Mouse (Mus musculus) heart, embryonic 12.5 days (tissue): Measurements from ENCODE around the gene Lamc3. TPM values are rescaled to one million over a fixed set of nuclear protein-coding genes. Genes with fewer than 3 reads are reported as not detected.

Experiments
- ATAC-seq: fragments of 200-750 bp; cut with Nextera tagmentation; 2 replicates; pipeline ENCODE4 v1.8.0; 2017; ENCODE audit warnings: moderate TSS enrichment, moderate library complexity; ENCODE audit not compliant: insufficient number of reproducible peaks, low FRiP score
- H3K27ac ChIP-seq: fragments of 300-500 bp; sonication (generic); 2 replicates; pipeline ENCODE4 v1.5.1; 2016; ENCODE audit warnings: mild to moderate bottlenecking, moderate library complexity; ENCODE audit not compliant: poor library complexity, severe bottlenecking
- H3K27me3 ChIP-seq: fragments of 300-500 bp; sonication (generic); replicated peaks from 2 replicates; pipeline ENCODE4 v1.6.1; 2016; ENCODE audit warnings: mild to moderate bottlenecking, moderate library complexity
- H3K36me3 ChIP-seq: fragments of 300-500 bp; sonication (generic); 2 replicates; pipeline ENCODE4 v1.6.1; 2016; ENCODE audit warnings: mild to moderate bottlenecking, moderate library complexity
- H3K4me1 ChIP-seq: fragments of 300-500 bp; sonication (generic); replicated peaks from 2 replicates; pipeline ENCODE4 v1.6.1; 2016; ENCODE audit warnings: mild to moderate bottlenecking
- H3K4me2 ChIP-seq: fragments of 300-500 bp; sonication (generic); 2 replicates; pipeline ENCODE4 v1.6.1; 2016; ENCODE audit warnings: mild to moderate bottlenecking, moderate library complexity
- H3K4me3 ChIP-seq: fragments of 300-500 bp; sonication (generic); 2 replicates; pipeline ENCODE4 v1.5.1; 2016; ENCODE audit warnings: mild to moderate bottlenecking
- H3K9ac ChIP-seq: fragments of 300-500 bp; sonication (generic); 2 replicates; pipeline ENCODE4 v1.6.1; 2016; ENCODE audit warnings: mild to moderate bottlenecking, moderate library complexity
- H3K9me3 ChIP-seq: fragments of 300-500 bp; sonication (generic); replicated peaks from 2 replicates; pipeline ENCODE4 v1.6.1; 2016; ENCODE audit warnings: mild to moderate bottlenecking, moderate library complexity
- WGBS: fragments of 180-500 bp; shearing (Covaris S2); methylation state at CpG from one replicate; pipeline ENCODE4 v1.1.7; 2016; 5-methylcytosine and 5-hydroxymethylcytosine counted together
- polyA plus RNA-seq: library from polyadenylated mRNA; unstranded; fragments of >200 nt; fragmentation: Nextera tagmentation; extraction: Ambion mirVana; gene quantifications from 2 replicates; pipeline ENCODE4 v1.2.1, GENCODE M21; 2016

The Lamc3 gene
- polyA plus RNA-seq, 1 experiment from 2014 or later: 1.3 TPM

DNA sequence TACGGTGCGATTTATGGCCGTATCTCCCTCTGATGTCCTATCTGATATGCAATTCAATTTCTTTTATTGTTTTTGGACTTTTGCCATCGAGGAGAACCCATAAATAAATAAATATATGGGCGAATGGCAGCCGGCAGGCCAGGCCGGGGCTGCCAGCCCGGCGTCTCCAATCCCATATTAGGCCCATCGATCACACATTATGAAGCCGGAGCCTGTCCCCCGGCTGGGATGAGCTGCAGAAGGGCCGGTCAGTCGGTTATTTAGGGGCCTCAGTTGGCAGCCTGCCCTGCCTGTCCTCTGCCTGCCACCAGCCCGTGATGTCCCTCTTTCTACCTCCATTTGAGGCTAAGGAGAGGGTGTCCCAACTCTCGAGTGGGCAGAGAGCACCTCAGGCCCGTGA is 8.5 kb upstream of the Lamc3 start:
- no peak overlapping the region for H3K4me2 ChIP-seq
- WGBS: 73% methylated on average over 17 of the region's 17 CpGs
- H3K4me1 ChIP-seq: peaks cover 11% of the 10 kb centered on the region; the same call in 1 of the 2 replicates
- H3K36me3 ChIP-seq: no peaks in the 10 kb centered on the region
- no peak overlapping the region for H3K4me3 ChIP-seq
- H3K9me3 ChIP-seq: no peaks in the 10 kb centered on the region
- no peak overlapping the region for H3K9ac ChIP-seq
- peaks cover 91% of the 10 kb centered on the region for H3K27me3 ChIP-seq
- H3K27ac ChIP-seq: no peak overlapping the region
- no peak for ATAC-seq

GRCm38 (mm10) chr2:31880868-31881267 is 6.2 kb upstream of the Lamc3 start:
- 5% methylated on average over 14 of the region's 14 CpGs for WGBS
- Histone ChIP-seq H3K4me2 (0 out of 2 replicates have a peak overlapping the region, but pooled peaks have one; percentile 18), H3K4me3 (no peak overlapping the region), H3K9ac (no peak overlapping the region), H3K27me3 (peaks cover 93% of the 10 kb centered on the region), H3K4me1 (peaks cover 11% of the 10 kb centered on the region; the same call in 1 of the 2 replicates), H3K36me3 (no peaks in the 10 kb centered on the region), H3K9me3 (no peaks in the 10 kb centered on the region), H3K27ac (no peak overlapping the region)
- no peak for ATAC-seq

- Histone ChIP-seq H3K4me2 (no peak overlapping the region), H3K4me3 (no peak overlapping the region), H3K9ac (no peak overlapping the region), H3K36me3 (no peaks in the 10 kb centered on the region), H3K9me3 (no peaks in the 10 kb centered on the region), H3K27ac (no peak overlapping the region), H3K4me1 (peaks cover 13% of the 10 kb centered on the region), H3K27me3 (peaks cover 98% of the 10 kb centered on the region)
- 17% methylated on average over 4 of the region's 4 CpGs for WGBS
- no peak for ATAC-seq
These were observed 4.0 kb upstream of the Lamc3 start for GRCm38 (mm10) chr2:31883061-31883460.

- H3K9me3 ChIP-seq: no peaks in the 10 kb centered on the region
These were observed 2.3 kb upstream of the Lamc3 start for GRCm38 (mm10) chr2:31884806-31885205.

GRCm38 (mm10) chr2:31888871-31889270 is 1.8 kb downstream of the Lamc3 start:
- no peak for ATAC-seq
- Histone ChIP-seq H3K36me3 (no peaks in the 10 kb centered on the region), H3K27me3 (peaks cover 77% of the 10 kb centered on the region), H3K4me3 (no peak overlapping the region), H3K9me3 (no peaks in the 10 kb centered on the region), H3K4me2 (no peak overlapping the region), H3K27ac (no peak overlapping the region), H3K9ac (no peak overlapping the region), H3K4me1 (peaks cover 6% of the 10 kb centered on the region)
- WGBS: 48% methylated on average over 1 of the region's 1 CpGs

More at GRCm38 (mm10) chr2:31884806-31885205, 2.3 kb upstream of the Lamc3 start:
- no peaks in the 10 kb centered on the region for H3K36me3 ChIP-seq
- 21% methylated on average over 6 of the region's 6 CpGs for WGBS
- H3K4me2 ChIP-seq: no peak overlapping the region
- H3K4me3 ChIP-seq: no peak overlapping the region
- no peak overlapping the region for H3K27ac ChIP-seq
- no peak for ATAC-seq
- peaks cover 13% of the 10 kb centered on the region for H3K4me1 ChIP-seq
- no peak overlapping the region for H3K9ac ChIP-seq
- peaks cover 98% of the 10 kb centered on the region for H3K27me3 ChIP-seq

DNA sequence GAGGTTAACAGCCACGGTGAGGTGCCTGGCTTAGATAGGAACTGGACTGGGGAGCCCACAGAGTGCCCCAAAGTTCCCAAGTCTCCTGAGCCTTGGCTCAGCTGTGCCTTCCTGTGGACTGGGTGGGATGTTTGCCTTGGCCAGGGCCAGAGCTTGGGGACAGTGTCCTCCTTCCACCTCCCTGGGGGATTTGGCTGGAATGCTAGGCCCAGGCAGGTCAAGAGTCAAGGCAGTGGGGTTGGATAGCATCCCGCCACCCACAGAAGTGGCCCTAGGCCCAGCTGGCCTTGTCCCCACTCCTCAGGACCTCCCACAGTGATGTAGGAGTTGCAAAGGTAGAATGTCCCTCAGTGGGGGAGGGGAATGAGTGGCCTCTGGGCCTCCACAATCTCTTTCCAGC is 4.1 kb downstream of the Lamc3 start:
- Histone ChIP-seq H3K27ac (no peak overlapping the region), H3K4me1 (peaks cover 6% of the 10 kb centered on the region), H3K9ac (no peak overlapping the region), H3K4me2 (no peak overlapping the region), H3K4me3 (no peak overlapping the region), H3K27me3 (peaks cover 53% of the 10 kb centered on the region), H3K9me3 (no peaks in the 10 kb centered on the region), H3K36me3 (no peaks in the 10 kb centered on the region)
- 79% methylated on average over 2 of the region's 2 CpGs for WGBS
- ATAC-seq: no peak

DNA sequence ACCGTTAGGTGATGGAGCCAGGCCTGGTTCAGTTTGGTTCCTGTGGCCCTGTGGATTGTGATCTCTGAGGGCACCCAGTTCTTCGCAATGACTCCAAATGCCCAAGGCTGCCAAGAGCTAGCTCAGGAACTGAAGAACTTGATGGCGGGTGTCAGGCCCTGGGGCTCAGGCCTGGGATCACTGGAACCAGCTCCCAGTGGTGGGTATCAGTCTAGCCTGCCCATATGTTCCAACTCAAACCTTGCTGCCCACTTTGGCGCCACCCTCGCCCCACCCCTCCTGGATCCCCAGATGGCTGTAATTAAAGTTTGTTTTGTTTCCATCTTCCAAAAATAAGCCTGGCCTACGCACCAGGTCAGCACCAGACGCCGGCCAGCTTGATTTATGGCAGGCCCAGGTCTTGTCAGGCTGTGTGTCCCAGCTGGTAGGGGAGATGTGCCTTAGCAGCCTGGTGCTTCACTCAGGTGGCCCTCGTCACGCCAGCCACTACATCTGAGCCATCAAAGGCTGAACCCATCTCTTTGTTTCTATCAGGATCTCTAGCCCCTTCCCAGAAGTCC is 6.1 kb downstream of the Lamc3 start:
- no peak overlapping the region for H3K9ac ChIP-seq
- no peak overlapping the region for H3K27ac ChIP-seq

DNA sequence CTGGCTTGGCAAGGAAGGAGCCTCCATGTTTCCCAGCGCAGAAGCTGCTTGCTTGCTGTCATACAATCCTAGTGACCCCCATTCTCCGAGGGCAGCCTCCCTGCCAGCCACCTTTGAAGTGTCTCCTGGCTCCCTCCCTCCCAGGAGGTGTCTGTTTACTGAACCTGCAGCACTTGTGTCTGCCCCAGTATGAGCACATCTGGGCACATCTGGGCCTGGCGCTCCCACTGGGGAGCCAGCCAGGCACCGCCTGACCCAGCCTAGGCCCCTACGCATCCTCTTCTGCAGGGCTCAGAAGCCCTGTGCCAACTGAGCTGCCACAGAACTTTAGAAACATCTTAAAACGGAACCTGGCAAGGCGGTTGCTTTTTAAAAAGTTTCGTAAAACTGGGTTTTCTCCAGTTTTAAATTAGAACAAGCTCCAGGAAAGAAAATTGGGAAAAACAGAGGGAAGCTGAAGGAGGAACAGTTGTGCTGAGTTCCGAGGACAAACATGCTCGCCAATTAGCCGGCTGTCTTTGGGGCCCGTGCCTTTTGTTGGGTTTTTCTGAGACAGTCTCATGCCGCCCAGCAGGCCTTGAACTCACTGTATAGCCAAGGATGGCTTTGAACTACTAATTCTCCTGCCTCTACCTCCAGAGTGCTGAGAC is 7.3 kb downstream of the Lamc3 start:
- no peak overlapping the region for H3K27ac ChIP-seq
- H3K4me3 ChIP-seq: no peak overlapping the region
- 62% methylated on average over 13 of the region's 13 CpGs for WGBS
- no peaks in the 10 kb centered on the region for H3K9me3 ChIP-seq
- H3K9ac ChIP-seq: no peak overlapping the region
- ATAC-seq: no peak
- no peaks in the 10 kb centered on the region for H3K36me3 ChIP-seq
- H3K4me2 ChIP-seq: no peak overlapping the region
- peaks cover 6% of the 10 kb centered on the region; the same call in 1 of the 2 replicates for H3K4me1 ChIP-seq
- H3K27me3 ChIP-seq: peaks cover 25% of the 10 kb centered on the region

More for the DNA sequence above, 6.1 kb downstream of the Lamc3 start:
- Histone ChIP-seq H3K4me1 (peaks cover 6% of the 10 kb centered on the region; the same call in 1 of the 2 replicates), H3K9me3 (no peaks in the 10 kb centered on the region), H3K4me2 (no peak overlapping the region), H3K27me3 (peaks cover 34% of the 10 kb centered on the region), H3K36me3 (no peaks in the 10 kb centered on the region), H3K4me3 (no peak overlapping the region)
- 72% methylated on average over 10 of the region's 10 CpGs for WGBS
- ATAC-seq: no peak

DNA sequence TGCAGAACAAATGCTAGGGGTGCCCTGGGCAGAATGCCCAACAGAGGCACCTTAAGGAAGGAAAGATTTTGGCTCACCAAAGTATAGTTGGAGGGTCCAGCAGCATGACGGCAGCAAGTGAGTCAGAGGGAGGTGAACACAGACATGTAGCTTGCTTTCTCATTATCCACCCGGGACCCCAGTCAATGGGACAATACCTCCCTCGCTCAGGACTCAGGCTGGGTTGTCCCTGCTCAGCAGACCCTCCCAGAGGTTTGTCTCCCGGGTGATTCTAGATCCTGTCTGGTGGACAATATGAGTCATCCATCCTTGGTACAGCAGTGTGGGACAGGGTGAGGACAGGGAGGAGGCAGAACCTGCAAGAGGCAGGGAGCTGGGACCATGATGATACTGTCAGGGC is 13.8 kb downstream of the Lamc3 start:
- Histone ChIP-seq H3K9ac (no peak overlapping the region), H3K9me3 (no peaks in the 10 kb centered on the region), H3K4me2 (no peak overlapping the region), H3K36me3 (no peaks in the 10 kb centered on the region), H3K27ac (no peak overlapping the region), H3K27me3 (peaks cover 25% of the 10 kb centered on the region; the same call in 1 of the 2 replicates), H3K4me1 (peaks cover 24% of the 10 kb centered on the region), H3K4me3 (no peak overlapping the region)
- no peak for ATAC-seq
- 69% methylated on average over 4 of the region's 4 CpGs for WGBS

GRCm38 (mm10) chr2:31901659-31902362 is 14.7 kb downstream of the Lamc3 start:
- H3K36me3 ChIP-seq: no peaks in the 10 kb centered on the region
- no peak overlapping the region for H3K27ac ChIP-seq
- no peak overlapping the region for H3K9ac ChIP-seq
- H3K4me3 ChIP-seq: no peak overlapping the region
- H3K27me3 ChIP-seq: peaks cover 25% of the 10 kb centered on the region; the same call in 1 of the 2 replicates
- no peak for ATAC-seq
- H3K4me1 ChIP-seq: peaks cover 31% of the 10 kb centered on the region
- 57% methylated on average over 4 of the region's 4 CpGs for WGBS
- no peak overlapping the region for H3K4me2 ChIP-seq
- H3K9me3 ChIP-seq: no peaks in the 10 kb centered on the region

DNA sequence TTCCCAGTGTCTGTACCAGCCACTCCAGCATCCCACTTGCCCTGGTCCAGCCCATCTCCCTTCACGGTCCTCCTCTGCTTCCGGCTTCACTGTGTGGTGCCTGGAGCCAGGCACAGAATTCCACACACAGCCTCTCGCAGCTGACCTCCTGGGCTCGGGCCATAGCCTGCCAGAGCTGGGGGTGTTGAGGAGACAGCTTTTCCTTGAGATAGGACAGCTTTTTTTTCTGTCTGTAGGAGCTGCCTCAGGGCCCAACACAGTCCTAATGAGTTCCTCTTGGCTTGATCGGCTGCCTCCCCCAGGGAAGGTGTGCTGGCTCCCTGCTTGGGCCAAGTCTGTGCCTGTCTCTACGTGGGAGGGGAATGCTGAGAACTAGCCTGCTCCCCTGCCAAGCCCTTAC is 17.0 kb downstream of the Lamc3 start:
- Histone ChIP-seq H3K4me3 (no peak overlapping the region), H3K9me3 (no peaks in the 10 kb centered on the region), H3K27me3 (peaks cover 22% of the 10 kb centered on the region; the same call in 1 of the 2 replicates), H3K36me3 (no peaks in the 10 kb centered on the region), H3K4me1 (peaks cover 25% of the 10 kb centered on the region), H3K27ac (0 out of 2 replicates have a peak overlapping the region, but pooled peaks have one; percentile 0), H3K4me2 (no peak overlapping the region), H3K9ac (no peak overlapping the region)
- ATAC-seq: no peak
- 12% methylated on average over 6 of the region's 6 CpGs for WGBS
